Mouse (Mus musculus) liver, embryonic 16.5 days (tissue): ENCODE data around the gene Nt5dc3. TPM values are rescaled to one million over a fixed set of nuclear protein-coding genes. Genes with fewer than 3 reads are reported as not detected.

Experiments used
- ATAC-seq: fragments of 200-750 bp; cut with Nextera tagmentation; 2 replicates; pipeline ENCODE4 v1.8.0; 2017; ENCODE audit warnings: low read depth, mild to moderate bottlenecking, moderate number of reproducible peaks, moderate library complexity
- H3K27ac ChIP-seq: fragments of 300-500 bp; sonication (generic); 2 replicates; pipeline ENCODE4 v1.5.1; 2014; ENCODE audit warnings: mild to moderate bottlenecking, low read length
- H3K27me3 ChIP-seq: fragments of 300-500 bp; sonication (generic); 2 replicates; pipeline ENCODE4 v1.6.1; 2014; ENCODE audit warnings: low read depth, low read length, mixed read lengths; ENCODE audit not compliant: control insufficient read depth, insufficient read depth
- H3K36me3 ChIP-seq: fragments of 300-500 bp; sonication (generic); 2 replicates; pipeline ENCODE4 v1.6.1; 2014; ENCODE audit warnings: mild to moderate bottlenecking; ENCODE audit not compliant: control insufficient read depth, insufficient read depth
- H3K4me1 ChIP-seq: fragments of 300-500 bp; sonication (generic); 2 replicates; pipeline ENCODE4 v1.6.1; 2014; ENCODE audit warnings: low read depth, low read length, mixed read lengths; ENCODE audit not compliant: control insufficient read depth
- H3K4me2 ChIP-seq: fragments of 300-500 bp; sonication (generic); 2 replicates; pipeline ENCODE4 v1.6.1; 2014; ENCODE audit warnings: low read depth, low read length, mixed read lengths
- H3K4me3 ChIP-seq: fragments of 300-500 bp; sonication (generic); 2 replicates; pipeline ENCODE4 v1.5.1; 2014; ENCODE audit warnings: low read depth, mild to moderate bottlenecking, low read length
- H3K9ac ChIP-seq: fragments of 300-500 bp; sonication (generic); 2 replicates; pipeline ENCODE4 v1.6.1; 2014; ENCODE audit warnings: low read depth, low read length
- H3K9me3 ChIP-seq: fragments of 300-500 bp; sonication (generic); replicated peaks from 2 replicates; pipeline ENCODE4 v1.6.1; 2016; ENCODE audit warnings: low read length; ENCODE audit not compliant: control insufficient read depth
- WGBS: fragments of 180-500 bp; shearing (Covaris S2); extraction: QIAGEN DNeasy Blood & Tissue Kit; methylation state at CpG from one replicate; pipeline ENCODE4 v1.1.7; 2014; ENCODE audit not compliant: insufficient replicate concordance; 5-methylcytosine and 5-hydroxymethylcytosine counted together
- polyA plus RNA-seq: library from polyadenylated mRNA; unstranded; fragments of >200 nt; fragmentation: Nextera tagmentation; extraction: Ambion mirVana; gene quantifications from 2 replicates; pipeline ENCODE4 v1.2.1, GENCODE M21; 2015

The Nt5dc3 gene
- polyA plus RNA-seq: 0.21 and 0.25 TPM in 2 replicates

DNA sequence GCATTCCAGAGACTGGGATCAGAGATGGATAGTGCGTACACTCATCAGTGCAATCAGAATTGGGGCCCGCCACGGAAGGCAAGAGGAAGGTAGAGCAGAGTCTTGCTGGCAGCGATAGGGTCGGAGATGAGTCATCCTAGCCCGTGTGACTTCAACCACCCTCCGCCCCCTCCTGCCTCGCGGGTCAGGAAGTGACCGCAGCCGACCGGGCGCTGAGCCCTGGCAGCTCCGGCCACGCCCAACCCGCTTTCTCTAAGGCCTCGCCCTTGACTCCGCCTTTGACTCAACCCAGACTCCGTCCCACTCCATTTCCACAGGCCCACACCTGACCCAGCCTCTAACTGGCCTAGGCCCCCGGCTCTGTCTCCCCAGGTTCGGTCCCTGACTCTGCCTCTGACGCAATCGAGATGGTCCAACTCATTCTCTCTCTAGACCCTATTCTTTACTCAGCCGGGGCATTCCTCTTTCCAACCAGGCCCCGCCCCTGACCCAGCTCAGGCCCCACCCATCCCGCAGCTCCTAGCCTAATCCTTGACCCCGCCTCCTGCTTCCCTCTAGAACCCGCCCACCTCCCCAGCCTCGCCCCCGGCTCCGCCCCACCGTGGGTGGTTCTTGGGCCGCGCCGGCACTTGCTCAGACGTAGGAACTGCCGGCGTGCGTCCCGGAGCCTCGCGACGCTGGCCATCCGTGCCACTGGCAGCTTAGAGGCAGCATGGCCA, at the start of gene Nt5dc3:
Gene Nt5dc3, plus strand, starts transcription at position 608 of the 719 bp plus-strand sequence.
- Histone ChIP-seq H3K4me2 (peak within 1 kb of the TSS; percentile 100), H3K4me1 (peaks cover 23% of the 10 kb centered on the region), H3K9me3 (no peaks in the 10 kb centered on the region), H3K36me3 (no peaks in the 10 kb centered on the region), H3K4me3 (peak within 1 kb of the TSS; percentile 72), H3K27ac (peak within 1 kb of the TSS; percentile 78), H3K9ac (peak within 1 kb of the TSS; percentile 73), H3K27me3 (no peaks in the 10 kb centered on the region)
- WGBS: under 1% methylated on average over 44 of the region's 44 CpGs
- ATAC-seq: peak; percentile 94

DNA sequence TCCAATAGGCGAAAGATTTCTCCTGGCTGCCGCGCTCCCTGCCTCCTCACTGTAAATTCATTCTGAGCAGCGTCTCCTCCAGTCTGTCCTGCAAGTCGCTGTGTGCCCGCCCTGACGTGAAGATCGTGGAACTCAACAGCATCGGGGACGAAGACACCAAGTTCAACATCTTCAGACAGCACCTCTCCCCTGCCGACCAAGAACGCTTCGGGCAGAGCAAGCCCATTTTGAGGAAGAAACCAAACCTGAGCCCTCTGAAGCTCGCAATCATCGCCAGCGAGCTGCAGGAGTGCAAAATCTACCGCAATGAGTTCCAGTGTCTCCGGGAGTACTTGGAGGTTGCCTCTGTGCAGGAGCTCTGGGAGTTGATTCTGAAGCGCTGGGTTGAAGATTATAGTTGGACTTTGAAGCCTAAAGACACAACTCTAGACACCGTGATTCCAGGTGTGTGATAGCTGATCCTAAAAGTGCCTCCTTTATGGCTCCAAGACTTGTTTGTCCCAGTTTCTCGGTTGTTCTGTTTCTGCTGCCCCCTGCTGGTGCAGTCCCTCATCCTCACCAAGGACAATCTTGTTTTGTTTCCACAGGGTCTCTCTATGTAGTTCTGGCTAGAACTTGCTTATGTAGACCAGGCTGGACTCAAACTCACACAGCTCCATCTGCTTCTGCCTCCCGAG, 47.8 kb upstream of the Nt5dc3 start:
- WGBS: 6% methylated on average over 22 of the region's 22 CpGs
- Histone ChIP-seq H3K9ac (peak overlapping the region; percentile 44; the same call in 1 of the 2 replicates), H3K27ac (no peak overlapping the region)

DNA sequence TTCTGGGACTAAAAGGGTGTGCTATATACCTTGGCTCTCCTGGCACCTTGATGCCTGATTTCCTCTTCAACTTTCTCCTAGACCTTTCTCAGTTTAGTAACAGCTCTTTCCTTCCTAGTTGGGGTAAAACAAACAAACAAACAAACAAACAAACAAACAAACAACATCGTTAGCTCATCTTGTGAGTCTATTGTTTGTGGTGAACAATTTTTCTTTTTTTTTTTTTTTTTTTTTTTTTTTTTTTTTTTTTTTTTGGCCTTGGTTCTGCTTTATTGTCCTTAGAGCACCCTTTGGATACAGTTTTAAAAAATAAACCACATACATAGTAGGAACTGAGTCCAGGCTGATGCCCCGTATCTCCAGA, 47.3 kb upstream of the Nt5dc3 start:
- WGBS: 34% methylated on average over 2 of the region's 2 CpGs
- no peaks in the 10 kb centered on the region for H3K36me3 ChIP-seq
- H3K9me3 ChIP-seq: no peaks in the 10 kb centered on the region
- no peaks in the 10 kb centered on the region for H3K27me3 ChIP-seq
- no peak overlapping the region for H3K4me3 ChIP-seq
- H3K27ac ChIP-seq: no peak overlapping the region
- no peaks in the 10 kb centered on the region for H3K4me1 ChIP-seq
- no peak for ATAC-seq
- H3K4me2 ChIP-seq: 0 out of 2 replicates have a peak overlapping the region, but pooled peaks have one; percentile 55
- no peak overlapping the region; the same call in 1 of the 2 replicates for H3K9ac ChIP-seq

More for the DNA sequence above, 47.8 kb upstream of the Nt5dc3 start:
- H3K27me3 ChIP-seq: no peaks in the 10 kb centered on the region
- H3K4me3 ChIP-seq: peak overlapping the region; percentile 43
- no peaks in the 10 kb centered on the region for H3K36me3 ChIP-seq
- ATAC-seq: no peak
- H3K4me2 ChIP-seq: peak overlapping the region; percentile 55
- no peaks in the 10 kb centered on the region for H3K4me1 ChIP-seq
- H3K9me3 ChIP-seq: no peaks in the 10 kb centered on the region

DNA sequence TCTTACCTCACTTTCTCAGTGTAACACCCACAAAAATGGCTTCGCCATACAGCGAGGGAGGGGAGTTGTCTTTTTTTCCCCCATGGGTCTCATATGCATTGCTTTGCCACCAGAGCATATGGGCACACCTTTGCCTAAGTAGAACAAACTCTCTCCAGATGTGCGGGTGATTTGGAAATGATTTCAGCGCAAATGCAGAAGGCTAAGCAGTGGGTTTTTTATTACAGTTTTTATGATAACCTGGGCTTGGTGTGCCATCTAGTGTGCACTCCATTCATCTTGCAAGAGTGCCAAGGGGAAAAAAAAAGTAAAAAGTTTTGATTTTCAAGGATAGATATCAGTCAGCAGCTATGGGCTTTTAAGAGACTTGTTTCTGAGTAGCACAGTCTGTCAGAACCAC, 43.8 kb upstream of the Nt5dc3 start:
- H3K4me3 ChIP-seq: no peak overlapping the region
- no peak overlapping the region for H3K4me2 ChIP-seq
- H3K9ac ChIP-seq: no peak overlapping the region
- no peaks in the 10 kb centered on the region for H3K36me3 ChIP-seq
- ATAC-seq: no peak
- WGBS: 81% methylated on average over 4 of the region's 4 CpGs
- H3K4me1 ChIP-seq: no peaks in the 10 kb centered on the region
- H3K27me3 ChIP-seq: no peaks in the 10 kb centered on the region
- no peak overlapping the region for H3K27ac ChIP-seq
- H3K9me3 ChIP-seq: no peaks in the 10 kb centered on the region

DNA sequence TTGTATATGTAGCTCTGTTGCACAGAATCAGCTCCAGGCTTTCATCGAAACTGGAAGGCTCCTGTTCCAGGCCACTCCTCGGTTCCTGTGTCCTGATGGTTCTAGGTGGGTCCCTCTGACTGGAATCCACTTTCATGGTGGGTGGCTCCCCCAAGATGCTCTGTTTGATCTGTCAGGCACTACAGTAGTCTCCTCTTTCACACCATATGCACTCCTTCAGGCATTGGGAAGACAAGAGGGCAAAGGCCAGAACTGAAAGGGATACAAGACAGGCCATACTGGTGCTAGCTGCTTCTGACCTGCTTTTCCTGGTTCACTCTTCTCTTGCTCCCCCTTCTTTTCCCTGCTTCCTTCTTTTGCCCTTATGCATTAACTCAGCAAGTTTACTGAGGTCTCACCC, 35.9 kb upstream of the Nt5dc3 start:
- Histone ChIP-seq H3K27me3 (no peaks in the 10 kb centered on the region), H3K9me3 (no peaks in the 10 kb centered on the region), H3K27ac (no peak overlapping the region), H3K36me3 (no peaks in the 10 kb centered on the region), H3K4me1 (no peaks in the 10 kb centered on the region), H3K9ac (no peak overlapping the region), H3K4me3 (no peak overlapping the region), H3K4me2 (no peak overlapping the region)
- no peak for ATAC-seq
- WGBS: 64% methylated on average over 2 of the region's 2 CpGs

DNA sequence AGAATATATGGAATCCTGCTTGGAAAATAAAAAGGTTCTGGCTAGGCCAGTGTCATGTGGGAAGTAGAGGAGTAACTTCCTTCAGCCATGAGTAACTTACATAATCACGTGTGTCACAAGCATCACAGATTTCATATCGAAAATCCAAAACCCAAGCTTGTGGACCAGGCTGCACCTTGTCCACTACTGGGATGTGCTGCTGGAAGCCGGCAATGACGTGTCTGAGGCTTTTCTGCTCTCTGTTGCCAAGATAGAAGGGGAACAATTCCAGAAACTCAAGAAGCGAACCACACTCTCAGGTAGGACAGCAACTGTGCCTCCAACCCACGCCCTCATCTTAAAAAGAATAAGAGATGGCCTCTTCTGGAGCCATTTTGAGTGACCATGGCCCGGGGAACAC, 34.5 kb upstream of the Nt5dc3 start:
- Histone ChIP-seq H3K4me1 (no peaks in the 10 kb centered on the region), H3K36me3 (no peaks in the 10 kb centered on the region)
- WGBS: 63% methylated on average over 7 of the region's 7 CpGs

DNA sequence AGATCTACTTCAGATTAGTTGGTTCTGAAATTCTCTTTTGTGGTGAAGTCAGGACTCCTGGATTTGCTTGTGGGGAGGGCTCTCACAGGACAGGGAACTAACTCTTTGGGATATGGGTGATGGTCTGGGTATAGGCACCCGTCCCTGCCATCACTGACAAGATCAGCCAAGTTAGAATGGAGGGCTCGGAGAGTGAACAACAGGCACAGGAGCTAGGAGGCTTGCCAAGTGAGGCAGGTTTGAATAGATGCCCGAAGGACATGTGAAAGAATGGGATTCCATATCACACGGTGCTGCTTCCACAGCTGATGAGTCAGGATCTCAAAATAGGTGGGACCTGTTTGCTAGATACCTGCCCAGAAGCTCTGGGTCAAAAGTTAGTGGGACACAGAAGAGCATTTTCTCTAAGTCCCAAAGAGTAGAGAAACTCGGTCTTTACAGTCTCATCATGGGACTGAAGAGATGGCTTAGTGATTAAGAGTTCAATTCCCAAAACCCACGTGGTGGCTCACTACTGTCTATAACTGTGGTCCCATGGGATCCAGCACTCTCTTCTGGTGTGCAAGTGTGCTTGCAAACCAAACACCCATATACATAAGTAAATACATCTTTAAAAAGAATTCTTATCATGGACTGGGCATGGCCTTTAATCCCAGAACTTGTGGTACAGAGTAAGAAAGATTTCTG, 22.8 kb upstream of the Nt5dc3 start:
- no peak overlapping the region for H3K4me2 ChIP-seq
- no peak overlapping the region for H3K9ac ChIP-seq
- no peak overlapping the region for H3K27ac ChIP-seq
- no peak overlapping the region for H3K4me3 ChIP-seq
- H3K4me1 ChIP-seq: no peaks in the 10 kb centered on the region
- ATAC-seq: no peak
- H3K36me3 ChIP-seq: no peaks in the 10 kb centered on the region
- no peaks in the 10 kb centered on the region for H3K9me3 ChIP-seq
- WGBS: 62% methylated on average over 6 of the region's 6 CpGs
- no peaks in the 10 kb centered on the region for H3K27me3 ChIP-seq

More for the DNA sequence above, 34.5 kb upstream of the Nt5dc3 start:
- no peak overlapping the region for H3K4me3 ChIP-seq
- H3K27me3 ChIP-seq: no peaks in the 10 kb centered on the region
- no peak overlapping the region for H3K9ac ChIP-seq
- H3K27ac ChIP-seq: no peak overlapping the region
- H3K9me3 ChIP-seq: no peaks in the 10 kb centered on the region
- H3K4me2 ChIP-seq: no peak overlapping the region
- no peak for ATAC-seq

DNA sequence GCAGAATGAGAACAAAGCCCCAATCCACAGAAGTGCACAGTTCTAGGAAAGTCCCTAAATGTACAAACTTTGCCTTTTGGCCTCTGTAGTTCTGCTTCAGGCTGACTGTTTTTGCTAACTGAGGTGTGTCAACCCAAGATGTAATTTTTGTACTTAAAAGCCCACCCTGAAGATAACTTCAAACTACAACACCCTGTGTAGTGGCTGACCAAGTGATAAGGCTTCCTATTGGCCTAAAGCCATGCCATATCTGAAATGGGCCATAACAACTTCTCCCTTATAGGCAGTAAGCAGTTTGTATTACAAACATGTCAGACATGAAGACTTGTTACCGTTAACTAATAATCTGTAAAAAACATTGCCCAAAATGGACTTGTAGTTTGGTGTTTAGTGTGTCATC, 21.1 kb upstream of the Nt5dc3 start:
- no peak overlapping the region for H3K4me2 ChIP-seq
- H3K4me1 ChIP-seq: no peaks in the 10 kb centered on the region
- no peak for ATAC-seq
- no peaks in the 10 kb centered on the region for H3K36me3 ChIP-seq
- WGBS: 75% methylated on average over 1 of the region's 1 CpGs
- no peaks in the 10 kb centered on the region for H3K27me3 ChIP-seq
- no peak overlapping the region for H3K27ac ChIP-seq
- H3K9ac ChIP-seq: no peak overlapping the region
- H3K9me3 ChIP-seq: no peaks in the 10 kb centered on the region
- no peak overlapping the region for H3K4me3 ChIP-seq

DNA sequence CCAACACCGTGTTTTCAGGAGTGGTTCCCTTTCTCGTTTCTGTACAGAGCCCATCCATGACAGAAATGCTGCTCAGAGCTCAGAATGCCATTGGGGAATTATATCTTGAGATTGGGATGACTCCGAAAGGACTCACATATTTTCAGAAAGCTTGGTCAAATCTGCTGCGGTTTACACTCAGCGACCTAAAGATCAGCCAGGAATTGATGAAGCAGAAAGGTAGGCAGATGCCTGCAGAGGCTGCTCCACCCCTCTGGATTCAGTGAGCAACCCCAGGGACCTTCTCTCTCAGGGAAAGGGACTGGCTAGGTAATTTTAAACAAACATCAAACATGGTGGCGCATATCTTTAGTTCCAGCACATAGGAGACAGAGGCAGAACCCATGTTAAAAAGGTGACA, 20.6 kb upstream of the Nt5dc3 start:
- H3K4me1 ChIP-seq: no peaks in the 10 kb centered on the region
- H3K27ac ChIP-seq: no peak overlapping the region
- no peak for ATAC-seq
- H3K4me3 ChIP-seq: no peak overlapping the region
- H3K4me2 ChIP-seq: no peak overlapping the region
- WGBS: 76% methylated on average over 6 of the region's 6 CpGs
- no peak overlapping the region for H3K9ac ChIP-seq
- no peaks in the 10 kb centered on the region for H3K9me3 ChIP-seq
- H3K27me3 ChIP-seq: no peaks in the 10 kb centered on the region
- no peaks in the 10 kb centered on the region for H3K36me3 ChIP-seq
